Mouse (Mus musculus): ENCODE results near the gene Rad17. TPM values are rescaled to one million over a fixed set of nuclear protein-coding genes. Genes with fewer than 3 reads are reported as not detected.

The Rad17 gene
- polyA plus RNA-seq, 1 experiment from 2014 or later: 10.3 TPM

GRCm38 (mm10) chr13:100651439-100652186, 762 bp upstream of the Rad17 start, which contains the start of gene Taf9:
Gene Taf9, plus strand, starts transcription at chr13:100651579.
- H3K9ac ChIP-seq (ENCODE audit: low read depth, low read length): peak within 1 kb of the TSS; percentile 87
- H3K36me3 ChIP-seq (ENCODE audit: control insufficient read depth, insufficient read depth): peaks cover 7% of the 10 kb centered on the region; the same call in 1 of the 2 replicates
- H3K4me2 ChIP-seq (replicated peaks; ENCODE audit: low read depth): peak within 1 kb of the TSS; percentile 75
- no peaks in the 10 kb centered on the region for H3K9me3 ChIP-seq (ENCODE audit: control insufficient read depth)
- under 1% methylated on average over 46 of the region's 63 CpGs for WGBS
- H3K4me3 ChIP-seq (ENCODE audit: low read depth, low read length): peak within 1 kb of the TSS; percentile 75
- H3K27me3 ChIP-seq (replicated peaks; ENCODE audit: control insufficient read depth, insufficient read depth, low read length): no peaks in the 10 kb centered on the region
- peak; percentile 65 for ATAC-seq
- peak within 1 kb of the TSS; percentile 93 for H3K27ac ChIP-seq (ENCODE audit: low read depth, low read length)
- H3K4me1 ChIP-seq (replicated peaks; ENCODE audit: control insufficient read depth, insufficient read depth, low read length): no peaks in the 10 kb centered on the region
- TF ChIP-seq CTCF (IDR thresholded peaks at IDR 0.05; ENCODE audit: low read depth): no peak

GRCm38 (mm10) chr13:100648223-100648622, 2.6 kb downstream of the Rad17 start:
- Histone ChIP-seq H3K27me3 (replicated peaks; ENCODE audit: control insufficient read depth, insufficient read depth, low read length) (no peaks in the 10 kb centered on the region), H3K27ac (ENCODE audit: low read depth, low read length) (no peak overlapping the region), H3K9me3 (ENCODE audit: control insufficient read depth) (no peaks in the 10 kb centered on the region), H3K9ac (ENCODE audit: low read depth, low read length) (no peak overlapping the region), H3K4me1 (replicated peaks; ENCODE audit: control insufficient read depth, insufficient read depth, low read length) (no peaks in the 10 kb centered on the region), H3K4me2 (replicated peaks; ENCODE audit: low read depth) (no peak overlapping the region), H3K4me3 (ENCODE audit: low read depth, low read length) (no peak overlapping the region), H3K36me3 (ENCODE audit: control insufficient read depth, insufficient read depth) (peaks cover 23% of the 10 kb centered on the region)
- 92% methylated on average over 8 of the region's 8 CpGs for WGBS
- TF ChIP-seq CTCF (IDR thresholded peaks at IDR 0.05; ENCODE audit: low read depth): no peak
- ATAC-seq: no peak

GRCm38 (mm10) chr13:100642471-100643209, 8.2 kb downstream of the Rad17 start:
- no peaks in the 10 kb centered on the region for H3K4me1 ChIP-seq (replicated peaks; ENCODE audit: control insufficient read depth, insufficient read depth, low read length)
- no peak for ATAC-seq
- no peak for TF ChIP-seq CTCF (IDR thresholded peaks at IDR 0.05; ENCODE audit: low read depth)
- no peaks in the 10 kb centered on the region for H3K9me3 ChIP-seq (ENCODE audit: control insufficient read depth)
- H3K36me3 ChIP-seq (ENCODE audit: control insufficient read depth, insufficient read depth): peaks cover 53% of the 10 kb centered on the region
- no peaks in the 10 kb centered on the region for H3K27me3 ChIP-seq (replicated peaks; ENCODE audit: control insufficient read depth, insufficient read depth, low read length)
- no peak overlapping the region for H3K4me2 ChIP-seq (replicated peaks; ENCODE audit: low read depth)
- H3K27ac ChIP-seq (ENCODE audit: low read depth, low read length): no peak overlapping the region
- no peak overlapping the region for H3K9ac ChIP-seq (ENCODE audit: low read depth, low read length)
- WGBS: 88% methylated on average over 4 of the region's 4 CpGs
- H3K4me3 ChIP-seq (ENCODE audit: low read depth, low read length): no peak overlapping the region

- Histone ChIP-seq H3K36me3 (ENCODE audit: control insufficient read depth, insufficient read depth) (peaks cover 61% of the 10 kb centered on the region), H3K4me2 (replicated peaks; ENCODE audit: low read depth) (no peak overlapping the region), H3K9ac (ENCODE audit: low read depth, low read length) (no peak overlapping the region), H3K4me3 (ENCODE audit: low read depth, low read length) (no peak overlapping the region), H3K4me1 (replicated peaks; ENCODE audit: control insufficient read depth, insufficient read depth, low read length) (no peaks in the 10 kb centered on the region), H3K9me3 (ENCODE audit: control insufficient read depth) (no peaks in the 10 kb centered on the region), H3K27ac (ENCODE audit: low read depth, low read length) (no peak overlapping the region), H3K27me3 (replicated peaks; ENCODE audit: control insufficient read depth, insufficient read depth, low read length) (no peaks in the 10 kb centered on the region)
- WGBS: 81% methylated on average over 3 of the region's 3 CpGs
- no peak for ATAC-seq
- TF ChIP-seq CTCF (IDR thresholded peaks at IDR 0.05; ENCODE audit: low read depth): no peak
Observed at GRCm38 (mm10) chr13:100634106-100634691, 16.7 kb downstream of the Rad17 start.

- no peak for TF ChIP-seq CTCF (IDR thresholded peaks at IDR 0.05; ENCODE audit: low read depth)
- Histone ChIP-seq H3K27ac (ENCODE audit: low read depth, low read length) (no peak overlapping the region), H3K9me3 (ENCODE audit: control insufficient read depth) (no peaks in the 10 kb centered on the region), H3K4me2 (replicated peaks; ENCODE audit: low read depth) (no peak overlapping the region), H3K4me1 (replicated peaks; ENCODE audit: control insufficient read depth, insufficient read depth, low read length) (no peaks in the 10 kb centered on the region), H3K36me3 (ENCODE audit: control insufficient read depth, insufficient read depth) (peaks cover 52% of the 10 kb centered on the region), H3K27me3 (replicated peaks; ENCODE audit: control insufficient read depth, insufficient read depth, low read length) (no peaks in the 10 kb centered on the region), H3K4me3 (ENCODE audit: low read depth, low read length) (no peak overlapping the region), H3K9ac (ENCODE audit: low read depth, low read length) (no peak overlapping the region)
- ATAC-seq: no peak
- 76% methylated on average over 4 of the region's 4 CpGs for WGBS
Observed at GRCm38 (mm10) chr13:100622241-100622640, 28.6 kb downstream of the Rad17 start.

GRCm38 (mm10) chr13:100617583-100617982, 33.3 kb downstream of the Rad17 start:
- no peak for TF ChIP-seq CTCF (IDR thresholded peaks at IDR 0.05; ENCODE audit: low read depth)
- WGBS: 78% methylated on average over 13 of the region's 13 CpGs
- Histone ChIP-seq H3K36me3 (ENCODE audit: control insufficient read depth, insufficient read depth) (peaks cover 22% of the 10 kb centered on the region), H3K4me2 (replicated peaks; ENCODE audit: low read depth) (no peak overlapping the region), H3K27me3 (replicated peaks; ENCODE audit: control insufficient read depth, insufficient read depth, low read length) (no peaks in the 10 kb centered on the region), H3K9ac (ENCODE audit: low read depth, low read length) (no peak overlapping the region), H3K9me3 (ENCODE audit: control insufficient read depth) (no peaks in the 10 kb centered on the region), H3K27ac (ENCODE audit: low read depth, low read length) (no peak overlapping the region), H3K4me1 (replicated peaks; ENCODE audit: control insufficient read depth, insufficient read depth, low read length) (no peaks in the 10 kb centered on the region), H3K4me3 (ENCODE audit: low read depth, low read length) (no peak overlapping the region)
- no peak for ATAC-seq

All from intestine, postnatal 0 days (tissue).